In genomic region chr5:107048607-107049006, GRCm38 (mm10) we compare ENCODE assay signal across 14 mouse cellular contexts.
DNase-seq lines count a peak whose midpoint lies in the region; ATAC-seq lines count a peak whose summit lies in the region.
"Had no signal": no experiment of that assay in that cellular context is flagged by ENCODE, and none has a peak within 500 bp of the region (broad histone marks: within the 10 kb centered on the region; RNA-seq: fewer than 3 reads in every experiment).

No protein-coding gene starts in this region.

- H3K4me1 ChIP-seq in heart, embryonic 14.5 days (ENCODE audit: control insufficient read depth in 2 of 2, insufficient read depth in 2 of 2, low read length in 2 of 2) = peaks cover 42 to 68% of the 10 kb centered on the region in 2 experiments
- H3K4me1 ChIP-seq in stomach, embryonic 16.5 days (ENCODE audit: control insufficient read depth, insufficient read depth, low read length) = peaks cover 22% of the 10 kb centered on the region
- H3K4me1 ChIP-seq: forebrain, embryonic 12.5 days; hindbrain, embryonic 10.5 days had no signal

- ATAC-seq in heart, embryonic 14.5 days (ENCODE audit: insufficient number of reproducible peaks, insufficient read depth, low FRiP score, low read depth) = peak; percentile 76
- no peak for ATAC-seq in stomach, embryonic 16.5 days (ENCODE audit: insufficient read depth, low FRiP score)
- ATAC-seq in granulocyte monocyte progenitor cell, adult 5-6 weeks (replicated peaks; ENCODE audit: poor library complexity, severe bottlenecking) = no peak

- H3K4me2 ChIP-seq in heart, embryonic 14.5 days (ENCODE audit: low read length) = peak overlapping the region; percentile 12; the same call in 1 of the 2 replicates
- no peak overlapping the region for H3K4me2 ChIP-seq in stomach, embryonic 16.5 days (ENCODE audit: low read depth, low read length)
- H3K4me2 ChIP-seq: forebrain, embryonic 12.5 days; kidney, embryonic 15.5 days had no signal

- H3K27me3 ChIP-seq in heart, embryonic 14.5 days (ENCODE audit: control insufficient read depth, insufficient read depth, low read length) = no peaks in the 10 kb centered on the region
- no peaks in the 10 kb centered on the region for H3K27me3 ChIP-seq in stomach, embryonic 16.5 days (ENCODE audit: control insufficient read depth, insufficient read depth, low read length)
- H3K27me3 ChIP-seq: kidney, embryonic 15.5 days had no signal

- peak overlapping the region; percentile 66 to 80 for H3K27ac ChIP-seq in heart, embryonic 14.5 days (replicated peaks in 1 of 2; ENCODE audit: control insufficient read depth in 1 of 2, insufficient read depth in 1 of 2, low read depth in 2 of 2, low read length in 2 of 2)
- peak overlapping the region; percentile 29; the same call in 1 of the 2 replicates for H3K27ac ChIP-seq in stomach, embryonic 16.5 days (ENCODE audit: low read length)
- H3K27ac ChIP-seq: forebrain, embryonic 12.5 days; hindbrain, embryonic 10.5 days; kidney, embryonic 15.5 days had no signal

- H3K9ac ChIP-seq in heart, embryonic 14.5 days (ENCODE audit: low read length) = no peak overlapping the region
- no peak overlapping the region for H3K9ac ChIP-seq in stomach, embryonic 16.5 days (ENCODE audit: low read length)
- H3K9ac ChIP-seq: forebrain, embryonic 12.5 days; kidney, embryonic 15.5 days had no signal

- 5% methylated on average over 5 of the region's 5 CpGs for WGBS in heart, embryonic 14.5 days
- WGBS in stomach, embryonic 16.5 days = 49% methylated on average over 5 of the region's 5 CpGs

- peak; percentile 42 for DNase-seq in ovary, adult 18-20 months (ENCODE audit: low spot score)
- DNase-seq in ovary, postnatal 10 days (ENCODE audit: low spot score) = no peak
- peak; percentile 13 for DNase-seq in heart, adult 8-10 months (ENCODE audit: low spot score)
- DNase-seq in embryo, embryonic 9.5 days (ENCODE audit: extremely low spot score) = no peak
- DNase-seq: cerebellum, adult 9-11 months; gastrocnemius, postnatal 14 days; midbrain, embryonic 14.5 days; right cerebral cortex, postnatal 14 days had no signal

- no peaks in the 10 kb centered on the region for H3K9me3 ChIP-seq in heart, embryonic 14.5 days (ENCODE audit: control insufficient read depth, low read length)
- no peaks in the 10 kb centered on the region for H3K9me3 ChIP-seq in stomach, embryonic 16.5 days (replicated peaks; ENCODE audit: control insufficient read depth, low read length)
- H3K9me3 ChIP-seq: forebrain, embryonic 12.5 days; hindbrain, embryonic 10.5 days; kidney, embryonic 15.5 days had no signal

- no peak overlapping the region for H3K4me3 ChIP-seq in heart, embryonic 14.5 days (ENCODE audit: control insufficient read depth in 1 of 2, insufficient read depth in 1 of 2, low read depth in 1 of 2, low read length in 2 of 2)
- no peak overlapping the region for H3K4me3 ChIP-seq in stomach, embryonic 16.5 days (replicated peaks; ENCODE audit: low read length)
- H3K4me3 ChIP-seq: forebrain, embryonic 12.5 days; hindbrain, embryonic 10.5 days; kidney, embryonic 15.5 days had no signal

- no peaks in the 10 kb centered on the region for H3K36me3 ChIP-seq in heart, embryonic 14.5 days (ENCODE audit: control insufficient read depth, insufficient read depth, low read length)
- H3K36me3 ChIP-seq in stomach, embryonic 16.5 days (ENCODE audit: control insufficient read depth, insufficient read depth, low read length) = no peaks in the 10 kb centered on the region
- H3K36me3 ChIP-seq: forebrain, embryonic 12.5 days; hindbrain, embryonic 10.5 days; kidney, embryonic 15.5 days had no signal

Comparison
In these comparisons a context has a peak if more than half of its experiments do, and no peak if none do; other contexts are left out.
1. DNase-seq: peak in ovary, adult 18-20 months (single experiment) and heart, adult 8-10 months (single experiment); none in ovary, postnatal 10 days (single experiment) and embryo, embryonic 9.5 days (single experiment).